Mouse (Mus musculus): ENCODE results near the gene Abhd17c. TPM values are rescaled to one million over a fixed set of nuclear protein-coding genes. Genes with fewer than 3 reads are reported as not detected.
"Not testable (repeated sequence)": the region's sequence is repeated elsewhere in the genome, so short reads cannot be mapped to it uniquely, and the experiment has no call there.

Abhd17c gene
- total and polyA plus RNA-seq, 3 experiments = 33.5 to 55.7 TPM; not detected in 1

- H3K4me3 ChIP-seq (ENCODE audit: control insufficient read depth in 1 of 2, insufficient read depth in 1 of 2, low read depth in 2 of 2, low read length in 2 of 2) = no peak overlapping the region
- peaks cover 0 to 2% of the 10 kb centered on the region in 2 experiments; a peak in 1 of 4 replicates for H3K36me3 ChIP-seq (ENCODE audit: control insufficient read depth in 1 of 2, insufficient read depth in 2 of 2, low read length in 2 of 2)
- no peak for DNase-seq (ENCODE audit: low read depth, low spot score)
- H3K27ac ChIP-seq (ENCODE audit: control insufficient read depth, low read depth, low read length) = no peak overlapping the region
- no peaks in the 10 kb centered on the region for H3K27me3 ChIP-seq (ENCODE audit: control insufficient read depth in 1 of 2, insufficient read depth in 2 of 2, low read length in 2 of 2)
- TF ChIP-seq ZMIZ1 (IDR thresholded peaks at IDR 0.05; ENCODE audit: low read depth, low read length) (no peak), TAL1 (IDR thresholded peaks at IDR 0.05; ENCODE audit: low read length) (no peak), KAT2A (conservative IDR thresholded peaks at IDR 0.05; ENCODE audit: low read depth, low read length) (no peak), ELF1 (IDR thresholded peaks at IDR 0.05; ENCODE audit: low read depth, low read length) (no peak), POLR2A (IDR thresholded peaks at IDR 0.05; ENCODE audit: control insufficient read depth in 1 of 2, insufficient read depth in 1 of 2, low read depth in 1 of 2, low read length in 2 of 2, poor library complexity in 1 of 2) (no peak), MAFK (IDR thresholded peaks at IDR 0.05; ENCODE audit: borderline replicate concordance, low read depth, low read length) (no peak), MEF2A (IDR thresholded peaks at IDR 0.05; ENCODE audit: extremely low read depth, insufficient replicate concordance, low read depth, low read length, poor library complexity, severe bottlenecking) (no peak), TCF12 (IDR thresholded peaks at IDR 0.05; ENCODE audit: low read depth, low read length) (no peak)
- H3K9ac ChIP-seq (ENCODE audit: control insufficient read depth, low read depth, low read length, poor library complexity, severe bottlenecking) = no peak overlapping the region
- H3K9me3 ChIP-seq (replicated peaks; ENCODE audit: insufficient read depth, low read length) = no peaks in the 10 kb centered on the region
- no peaks in the 10 kb centered on the region for H3K79me2 ChIP-seq (ENCODE audit: control insufficient read depth, insufficient read depth, low read length, poor library complexity)
- 0 out of 4 replicates have a peak, but pooled peaks cover 0 to 3% of the 10 kb centered on the region in 2 experiments for H3K4me1 ChIP-seq (ENCODE audit: control insufficient read depth in 1 of 2, insufficient read depth in 2 of 2, low read length in 2 of 2)
Observed at GRCm38 (mm10) chr7:84184703-84185102, 33.0 kb upstream of the Abhd17c start.

DNA sequence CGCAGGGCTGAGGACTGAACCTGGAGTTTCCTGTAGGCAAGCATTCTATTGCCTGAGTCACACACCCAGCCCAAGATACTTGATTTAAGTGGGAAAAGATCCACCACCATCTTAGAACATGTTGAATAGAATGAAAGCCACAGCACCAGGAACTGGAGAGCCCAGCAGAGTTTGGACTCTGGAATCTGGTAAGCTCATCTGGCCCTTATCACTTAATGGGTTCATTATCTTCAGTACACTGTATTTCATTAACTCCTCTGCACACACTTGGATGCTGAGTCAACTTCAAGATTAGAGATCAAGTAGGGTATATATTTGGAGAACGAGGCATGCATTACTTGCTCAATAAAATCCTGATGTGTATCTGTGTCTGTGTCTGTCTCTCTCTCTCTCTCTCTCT is 27.1 kb upstream of the Abhd17c start:
- not testable (repeated sequence) for H3K27ac ChIP-seq (ENCODE audit: control insufficient read depth, low read depth, low read length); H3K36me3 ChIP-seq (ENCODE audit: control insufficient read depth in 1 of 2, insufficient read depth in 2 of 2, low read length in 2 of 2); H3K4me3 ChIP-seq (ENCODE audit: control insufficient read depth in 1 of 2, insufficient read depth in 1 of 2, low read depth in 2 of 2, low read length in 2 of 2); H3K9me3 ChIP-seq (replicated peaks; ENCODE audit: insufficient read depth, low read length); H3K27me3 ChIP-seq (ENCODE audit: control insufficient read depth in 1 of 2, insufficient read depth in 2 of 2, low read length in 2 of 2); H3K4me1 ChIP-seq (ENCODE audit: control insufficient read depth in 1 of 2, insufficient read depth in 2 of 2, low read length in 2 of 2); DNase-seq (ENCODE audit: low read depth, low spot score); H3K79me2 ChIP-seq (ENCODE audit: control insufficient read depth, insufficient read depth, low read length, poor library complexity); H3K9ac ChIP-seq (ENCODE audit: control insufficient read depth, low read depth, low read length, poor library complexity, severe bottlenecking)

GRCm38 (mm10) chr7:84174655-84175448 is 23.2 kb upstream of the Abhd17c start:
- Histone ChIP-seq H3K27ac (ENCODE audit: control insufficient read depth, low read depth, low read length) (no peak overlapping the region), H3K4me3 (ENCODE audit: control insufficient read depth in 1 of 2, insufficient read depth in 1 of 2, low read depth in 2 of 2, low read length in 2 of 2) (no peak overlapping the region), H3K36me3 (ENCODE audit: control insufficient read depth in 1 of 2, insufficient read depth in 2 of 2, low read length in 2 of 2) (no peaks in the 10 kb centered on the region), H3K4me1 (ENCODE audit: control insufficient read depth in 1 of 2, insufficient read depth in 2 of 2, low read length in 2 of 2) (no peaks in the 10 kb centered on the region), H3K9me3 (replicated peaks; ENCODE audit: insufficient read depth, low read length) (no peaks in the 10 kb centered on the region), H3K27me3 (ENCODE audit: control insufficient read depth in 1 of 2, insufficient read depth in 2 of 2, low read length in 2 of 2) (no peaks in the 10 kb centered on the region; a peak in 1 of 4 replicates), H3K79me2 (ENCODE audit: control insufficient read depth, insufficient read depth, low read length, poor library complexity) (no peaks in the 10 kb centered on the region), H3K9ac (ENCODE audit: control insufficient read depth, low read depth, low read length, poor library complexity, severe bottlenecking) (no peak overlapping the region)
- TF ChIP-seq GATA1 (IDR thresholded peaks at IDR 0.05; ENCODE audit: low read depth, low read length) = no peak
- TF ChIP-seq ETS1 (IDR thresholded peaks at IDR 0.05; ENCODE audit: low read depth, low read length) = no peak
- TF ChIP-seq RAD21 (IDR thresholded peaks at IDR 0.05; ENCODE audit: low read depth, low read length) = no peak
- TF ChIP-seq E2F4 (IDR thresholded peaks at IDR 0.05; ENCODE audit: borderline replicate concordance, low read depth, low read length) = no peak
- TF ChIP-seq SMC3 (IDR thresholded peaks at IDR 0.05; ENCODE audit: low read depth, low read length) = no peak
- TF ChIP-seq BHLHE40 (IDR thresholded peaks at IDR 0.05; ENCODE audit: borderline replicate concordance, low read depth, low read length) = no peak
- no peak for TF ChIP-seq CHD2 (IDR thresholded peaks at IDR 0.05; ENCODE audit: low read length)
- no peak for TF ChIP-seq ELF1 (IDR thresholded peaks at IDR 0.05; ENCODE audit: low read depth, low read length)
- TF ChIP-seq CTCF (IDR thresholded peaks at IDR 0.05 in 2 of 3, conservative IDR thresholded peaks at IDR 0.05 in 1 of 3; ENCODE audit: control insufficient read depth in 1 of 3, insufficient read depth in 1 of 3, low read depth in 2 of 3, low read length in 3 of 3, poor library complexity in 1 of 3, severe bottlenecking in 1 of 3) = no peak
- TF ChIP-seq USF1 (IDR thresholded peaks at IDR 0.05; ENCODE audit: low read depth, low read length) = no peak
- no peak for TF ChIP-seq EP300 (IDR thresholded peaks at IDR 0.05; ENCODE audit: low read depth in 1 of 2, low read length in 2 of 2)
- no peak for DNase-seq (ENCODE audit: low read depth, low spot score)

Measured in MEL (cell line).